Mouse (Mus musculus) lung, postnatal 0 days (tissue): ENCODE data around the gene Zfp335.
"Not testable (repeated sequence)": the region's sequence is repeated elsewhere in the genome, so short reads cannot be mapped to it uniquely, and the experiment has no call there.

Experiments
- CTCF ChIP-seq: IDR thresholded peaks from 2 replicates; pipeline ENCODE4 v1.5.1; 2016; ENCODE audit warnings: antibody characterized with exemption, mild to moderate bottlenecking
- EP300 ChIP-seq: IDR thresholded peaks from 2 replicates; pipeline ENCODE4 v1.6.1; 2016; ENCODE audit warnings: antibody characterized with exemption, mild to moderate bottlenecking, control low read depth

GRCm38 (mm10) chr2:164875648-164876047 is 35.9 kb downstream of the Zfp335 start:
- 0 out of 2 replicates have a peak, but pooled peaks have one; percentile 13 for TF ChIP-seq CTCF
- TF ChIP-seq EP300 = not testable (repeated sequence)
